10 mouse cellular contexts compared by ENCODE assay signal in genomic region chr7:44547041-44547440, GRCm38 (mm10). TPM values are rescaled to one million over a fixed set of nuclear protein-coding genes. Genes with fewer than 3 reads are reported as not detected.
DNase-seq lines count a peak whose midpoint lies in the region; ATAC-seq and TF ChIP-seq lines count a peak whose summit lies in the region.
"Had no signal": no experiment of that assay in that cellular context is flagged by ENCODE, and none has a peak within 500 bp of the region (broad histone marks: within the 10 kb centered on the region; RNA-seq: fewer than 3 reads in every experiment).

No protein-coding gene starts in this region.

- TF ChIP-seq RAD21 in CH12.LX (IDR thresholded peaks at IDR 0.05; ENCODE audit: low read depth, low read length) = no peak

- H3K27ac ChIP-seq in heart, postnatal 0 days (ENCODE audit: low read depth) = no peak overlapping the region
- H3K27ac ChIP-seq in CH12.LX (ENCODE audit: insufficient read depth, low read depth) = no peak overlapping the region; the same call in 1 of the 2 replicates
- no peak overlapping the region for H3K27ac ChIP-seq in embryonic fibroblast, embryonic 13.5 days (ENCODE audit: insufficient read depth, low read length)
- H3K27ac ChIP-seq in liver, embryonic 15.5 days (replicated peaks) = no peak overlapping the region; the same call in 1 of the 2 replicates

- no peaks in the 10 kb centered on the region for H3K27me3 ChIP-seq in heart, postnatal 0 days (ENCODE audit: control insufficient read depth, insufficient read depth, low read length)
- H3K27me3 ChIP-seq in CH12.LX (replicated peaks) = no peaks in the 10 kb centered on the region
- no peaks in the 10 kb centered on the region for H3K27me3 ChIP-seq in liver, embryonic 15.5 days

- TF ChIP-seq POLR2A in CH12.LX (IDR thresholded peaks at IDR 0.05; ENCODE audit: low read depth, low read length) = no peak
- TF ChIP-seq POLR2A in embryonic fibroblast, embryonic 13.5 days (IDR thresholded peaks at IDR 0.05; ENCODE audit: low read depth, low read length) = no peak

- intact Hi-C loops in left cerebral cortex, postnatal 25 days (cut with DNase I) = loop anchor here (10.0 kb wide), 1 partner anchor 282 kb away; the partner anchor contains the start of gene Gm15517

- no peak for DNase-seq in heart, postnatal 0 days (ENCODE audit: low spot score)
- no peak for DNase-seq in heart, adult 9 months (ENCODE audit: low spot score in 2 of 2)
- no peak for DNase-seq in CH12.LX (ENCODE audit: extremely low read depth)
- DNase-seq in left cerebral cortex, postnatal 25 days (ENCODE audit: low spot score in 2 of 2) = no peak
- DNase-seq in embryo, embryonic 9.5 days (ENCODE audit: extremely low spot score) = no peak
- DNase-seq in layer of hippocampus, postnatal 10 days (ENCODE audit: low spot score in 2 of 2) = no peak
- DNase-seq: cerebellum, postnatal 36 days had no signal

- TF ChIP-seq EP300 in heart, postnatal 0 days (IDR thresholded peaks at IDR 0.05; ENCODE audit: low read depth) = no peak
- TF ChIP-seq EP300 in CH12.LX (IDR thresholded peaks at IDR 0.05; ENCODE audit: low read length) = no peak

- H3K9ac ChIP-seq in heart, postnatal 0 days (replicated peaks; ENCODE audit: low read depth, low read length) = no peak overlapping the region
- no peak overlapping the region; the same call in 1 of the 2 replicates for H3K9ac ChIP-seq in CH12.LX (ENCODE audit: insufficient read depth, low read depth)
- peak overlapping the region; percentile 73 for H3K9ac ChIP-seq in liver, embryonic 15.5 days

- peaks cover 10% of the 10 kb centered on the region; the same call in 1 of the 2 replicates for H3K79me2 ChIP-seq in CH12.LX (replicated peaks; ENCODE audit: control insufficient read depth, extremely low read depth, insufficient read depth, poor library complexity, severe bottlenecking)

- H3K4me2 ChIP-seq in heart, postnatal 0 days (ENCODE audit: low read depth, low read length) = 0 out of 2 replicates have a peak overlapping the region, but pooled peaks have one; percentile 91
- H3K4me2 ChIP-seq in CH12.LX (ENCODE audit: insufficient read depth, low read depth, poor library complexity, severe bottlenecking) = peak overlapping the region; percentile 52
- peak overlapping the region; percentile 88 for H3K4me2 ChIP-seq in liver, embryonic 15.5 days

- in situ Hi-C loops in CH12.LX (cut with MboI; ENCODE audit: low pct_ligation_motif_present, low pct_unique_long_range_greater_than_20kb, low sequenced_read_pairs) = no loop called here

- peaks cover 10% of the 10 kb centered on the region; the same call in 1 of the 2 replicates for H3K4me1 ChIP-seq in heart, postnatal 0 days (ENCODE audit: control insufficient read depth, insufficient read depth)
- H3K4me1 ChIP-seq in CH12.LX (ENCODE audit: control insufficient read depth in 1 of 2, insufficient read depth in 2 of 2) = peaks cover 12 to 44% of the 10 kb centered on the region in 2 experiments
- H3K4me1 ChIP-seq in embryonic fibroblast, embryonic 13.5 days (ENCODE audit: control insufficient read depth, insufficient read depth, low read length) = no peaks in the 10 kb centered on the region
- H3K4me1 ChIP-seq in liver, embryonic 15.5 days (replicated peaks) = peaks cover 23% of the 10 kb centered on the region

- no peaks in the 10 kb centered on the region for H3K9me3 ChIP-seq in heart, postnatal 0 days (replicated peaks; ENCODE audit: control insufficient read depth, low read length)
- H3K9me3 ChIP-seq in CH12.LX (replicated peaks; ENCODE audit: low read length) = peaks cover 3% of the 10 kb centered on the region
- H3K9me3 ChIP-seq in liver, embryonic 15.5 days (replicated peaks) = no peaks in the 10 kb centered on the region

- no peak for TF ChIP-seq CTCF in heart, postnatal 0 days (IDR thresholded peaks at IDR 0.05; ENCODE audit: low read depth)
- no peak for TF ChIP-seq CTCF in CH12.LX (conservative IDR thresholded peaks at IDR 0.05 in 1 of 2, IDR thresholded peaks at IDR 0.05 in 1 of 2; ENCODE audit: low read depth in 2 of 2, low read length in 2 of 2)
- TF ChIP-seq CTCF in embryonic fibroblast, embryonic 13.5 days (IDR thresholded peaks at IDR 0.05; ENCODE audit: borderline replicate concordance, insufficient read depth, low read length) = no peak

- 90% methylated on average over 13 of the region's 13 CpGs for WGBS in heart, postnatal 0 days
- WGBS in liver, embryonic 15.5 days (ENCODE audit: insufficient replicate concordance) = 89% methylated on average over 13 of the region's 13 CpGs

- dilution Hi-C loops in CH12.LX (cut with MboI; ENCODE audit: extremely low pct_ligation_motif_present, extremely low pct_unique_long_range_greater_than_20kb, low sequenced_read_pairs) = no loop called here

- no peak for ATAC-seq in heart, postnatal 0 days (ENCODE audit: insufficient read depth, low read depth)
- ATAC-seq in liver, embryonic 15.5 days (ENCODE audit: insufficient read depth) = no peak

- peaks cover 30% of the 10 kb centered on the region for H3K36me3 ChIP-seq in heart, postnatal 0 days (replicated peaks; ENCODE audit: control insufficient read depth, insufficient read depth, low read length)
- peaks cover 40 to 63% of the 10 kb centered on the region in 2 experiments for H3K36me3 ChIP-seq in CH12.LX (replicated peaks in 1 of 2; ENCODE audit: control insufficient read depth in 1 of 2, insufficient read depth in 1 of 2, low read length in 1 of 2)
- peaks cover 68% of the 10 kb centered on the region for H3K36me3 ChIP-seq in liver, embryonic 15.5 days (replicated peaks)

- H3K4me3 ChIP-seq in heart, postnatal 0 days (ENCODE audit: low read depth, low read length) = no peak overlapping the region
- peak overlapping the region in 1 of 3 experiments; percentile 82 for H3K4me3 ChIP-seq in CH12.LX (replicated peaks in 1 of 3; ENCODE audit: low read depth in 2 of 3, low read length in 2 of 3, poor library complexity in 1 of 3)
- H3K4me3 ChIP-seq in embryonic fibroblast, embryonic 13.5 days (ENCODE audit: insufficient read depth, low read length) = peak overlapping the region; percentile 65; the same call in 1 of the 2 replicates
- peak overlapping the region; percentile 75 for H3K4me3 ChIP-seq in liver, embryonic 15.5 days (replicated peaks)

RNA-seq across cellular contexts. Expression of gene Pold1, which starts 1.6 kb away (rescaled TPM):
- 36.1 and 41.8 TPM in 2 replicates for total RNA-seq in heart, postnatal 0 days (2014; rRNA removed; ENCODE audit: low replicate concordance)
- polyA plus RNA-seq in heart, postnatal 0 days (2015; fragmentation: Nextera tagmentation; extraction: Ambion mirVana) = 18.3 and 18.9 TPM in 2 replicates
- 103 and 131 TPM in 2 replicates for total RNA-seq in CH12.LX (2012; rRNA removed)
- total RNA-seq in CH12.LX (2014; rRNA removed) = 44.2 and 49.3 TPM in 2 replicates
- 61.4 and 67.6 TPM in 2 replicates for polyA plus RNA-seq in CH12.LX (2012; ENCODE audit: insufficient read length, low read depth)
- 21.1 and 23.7 TPM in 2 replicates for polyA plus RNA-seq in embryonic fibroblast, embryonic 13.5 days (2011; ENCODE audit: insufficient read length, low read depth, missing spikeins)
- 51.9 and 54.8 TPM in 2 replicates for polyA plus RNA-seq in liver, embryonic 15.5 days (2015; fragmentation: Nextera tagmentation; extraction: Ambion mirVana)
- total RNA-seq in left cerebral cortex, postnatal 25 days (2021) = 1 to 10 TPM; 5.7 to 6.0 TPM
- total RNA-seq in layer of hippocampus, postnatal 10 days (2021) = 10 to 100 TPM; 10.3 to 13.6 TPM

RNA-seq across cellular contexts. Expression of gene Nr1h2, which starts 6.7 kb away (rescaled TPM):
- 60.9 and 70.3 TPM in 2 replicates for total RNA-seq in heart, postnatal 0 days (2014; rRNA removed; ENCODE audit: low replicate concordance)
- 50.1 and 51.3 TPM in 2 replicates for polyA plus RNA-seq in heart, postnatal 0 days (2015; fragmentation: Nextera tagmentation; extraction: Ambion mirVana)
- total RNA-seq in CH12.LX (2012; rRNA removed) (36.8 and 50.0 TPM in 2 replicates), CH12.LX (2014; rRNA removed) (13.9 and 14.2 TPM in 2 replicates)
- 40.5 and 43.8 TPM in 2 replicates for polyA plus RNA-seq in CH12.LX (2012; ENCODE audit: insufficient read length, low read depth)
- 55.1 and 58.4 TPM in 2 replicates for polyA plus RNA-seq in embryonic fibroblast, embryonic 13.5 days (2011; ENCODE audit: insufficient read length, low read depth, missing spikeins)
- polyA plus RNA-seq in liver, embryonic 15.5 days (2015; fragmentation: Nextera tagmentation; extraction: Ambion mirVana) = 45.9 and 47.1 TPM in 2 replicates
- 10 to 100 TPM; 64.6 to 68.6 TPM for total RNA-seq in left cerebral cortex, postnatal 25 days (2021)
- total RNA-seq in layer of hippocampus, postnatal 10 days (2021) = 10 to 100 TPM; 58.3 to 67.3 TPM

RNA-seq across cellular contexts. Expression of gene Spib, which starts 15.2 kb away (rescaled TPM):
- 1.2 and 2.6 TPM in 2 replicates for total RNA-seq in heart, postnatal 0 days (2014; rRNA removed; ENCODE audit: low replicate concordance)
- 0.11 and 0.12 TPM in 2 replicates for polyA plus RNA-seq in heart, postnatal 0 days (2015; fragmentation: Nextera tagmentation; extraction: Ambion mirVana)
- total RNA-seq in CH12.LX (2012; rRNA removed) = 135 and 200 TPM in 2 replicates
- total RNA-seq in CH12.LX (2014; rRNA removed) = 162 and 194 TPM in 2 replicates
- 279 and 336 TPM in 2 replicates for polyA plus RNA-seq in CH12.LX (2012; ENCODE audit: insufficient read length, low read depth)
- polyA plus RNA-seq in embryonic fibroblast, embryonic 13.5 days (2011; ENCODE audit: insufficient read length, low read depth, missing spikeins) = not detected in 2 replicates
- 0.85 and 0.89 TPM in 2 replicates for polyA plus RNA-seq in liver, embryonic 15.5 days (2015; fragmentation: Nextera tagmentation; extraction: Ambion mirVana)
- total RNA-seq in left cerebral cortex, postnatal 25 days (2021) = under 1 TPM in 1 of 2 experiments, not detected in 1; 0.11 TPM
- under 1 TPM in 1 of 2 experiments, not detected in 1; 0.11 TPM for total RNA-seq in layer of hippocampus, postnatal 10 days (2021)
- polyA plus RNA-seq: neural tube, embryonic 14.5 days had no signal

RNA-seq across cellular contexts. Expression of gene Mybpc2, which starts 22.6 kb away (rescaled TPM):
- 3.3 and 4.5 TPM in 2 replicates for total RNA-seq in heart, postnatal 0 days (2014; rRNA removed; ENCODE audit: low replicate concordance)
- 2.5 and 2.6 TPM in 2 replicates for polyA plus RNA-seq in heart, postnatal 0 days (2015; fragmentation: Nextera tagmentation; extraction: Ambion mirVana)
- 3.0 and 5.0 TPM in 2 replicates for total RNA-seq in CH12.LX (2012; rRNA removed)
- 2.0 TPM in 2 replicates for total RNA-seq in CH12.LX (2014; rRNA removed)
- 8.3 and 8.6 TPM in 2 replicates for polyA plus RNA-seq in CH12.LX (2012; ENCODE audit: insufficient read length, low read depth)
- not detected in 2 replicates for polyA plus RNA-seq in embryonic fibroblast, embryonic 13.5 days (2011; ENCODE audit: insufficient read length, low read depth, missing spikeins)
- 0.08 and 0.10 TPM in 2 replicates for polyA plus RNA-seq in liver, embryonic 15.5 days (2015; fragmentation: Nextera tagmentation; extraction: Ambion mirVana)
- not detected for total RNA-seq in left cerebral cortex, postnatal 25 days (2021)
- under 1 TPM; 0.11 to 0.18 TPM for total RNA-seq in layer of hippocampus, postnatal 10 days (2021)

RNA-seq across cellular contexts. Expression of gene Napsa, which starts 25.1 kb away (rescaled TPM):
- 1.2 TPM in 1 of 2 replicates, not detected in the other for total RNA-seq in heart, postnatal 0 days (2014; rRNA removed; ENCODE audit: low replicate concordance)
- polyA plus RNA-seq in heart, postnatal 0 days (2015; fragmentation: Nextera tagmentation; extraction: Ambion mirVana) = 0.65 and 0.81 TPM in 2 replicates
- 194 and 200 TPM in 2 replicates for total RNA-seq in CH12.LX (2012; rRNA removed)
- total RNA-seq in CH12.LX (2014; rRNA removed) = 133 and 175 TPM in 2 replicates
- 239 and 253 TPM in 2 replicates for polyA plus RNA-seq in CH12.LX (2012; ENCODE audit: insufficient read length, low read depth)
- polyA plus RNA-seq in embryonic fibroblast, embryonic 13.5 days (2011; ENCODE audit: insufficient read length, low read depth, missing spikeins) = not detected in 2 replicates
- 13.8 and 14.2 TPM in 2 replicates for polyA plus RNA-seq in liver, embryonic 15.5 days (2015; fragmentation: Nextera tagmentation; extraction: Ambion mirVana)
- under 1 TPM in 1 of 2 experiments, not detected in 1; 0.21 TPM for total RNA-seq in left cerebral cortex, postnatal 25 days (2021)
- under 1 TPM in 1 of 2 experiments, not detected in 1; 0.98 TPM for total RNA-seq in layer of hippocampus, postnatal 10 days (2021)

Comparison
In these comparisons a context has a peak if more than half of its experiments do, and no peak if none do; other contexts are left out.
1. RNA of gene Spib, which starts 15.2 kb away (total RNA-seq): 135 to 200 TPM in CH12.LX; 1.2 to 2.6 TPM in heart, postnatal 0 days, 0.11 TPM in left cerebral cortex, postnatal 25 days and 0.11 TPM in layer of hippocampus, postnatal 10 days; every median in the first group is over 10 times any median in the second.
2. Peak in every context shown above with its lines, with median percentiles within 50 percentile points of each other: H3K4me2 ChIP-seq.